Mouse (Mus musculus) ES-Bruce4 (cell line): ENCODE results near the gene Mypn. TPM values are rescaled to one million over a fixed set of nuclear protein-coding genes. Genes with fewer than 3 reads are reported as not detected.

Source experiments
- H3K27ac ChIP-seq: 2 replicates; pipeline ENCODE4 v1.5.1; 2012; ENCODE audit warnings: low read length, inconsistent platforms; ENCODE audit not compliant: insufficient read depth
- H3K27me3 ChIP-seq: 2 replicates; pipeline ENCODE4 v1.6.1; 2012; ENCODE audit warnings: mild to moderate bottlenecking, low read length, inconsistent platforms; ENCODE audit not compliant: control insufficient read depth, poor library complexity, insufficient read depth, severe bottlenecking
- H3K36me3 ChIP-seq: 2 replicates; pipeline ENCODE4 v1.6.1; 2012; ENCODE audit warnings: inconsistent platforms, mild to moderate bottlenecking, low read length, moderate library complexity; ENCODE audit not compliant: control insufficient read depth, poor library complexity, insufficient read depth, severe bottlenecking
- H3K4me1 ChIP-seq: one replicate; pipeline ENCODE4 v1.8.1; 2011; ENCODE audit warnings: low read length; ENCODE audit not compliant: control insufficient read depth, insufficient read depth
- H3K4me3 ChIP-seq: 2 replicates; pipeline ENCODE4 v1.5.1; 2011; ENCODE audit warnings: low read depth, mild to moderate bottlenecking, low read length
- H3K9ac ChIP-seq: 2 replicates; pipeline ENCODE4 v1.6.1; 2012; ENCODE audit warnings: low read depth, mild to moderate bottlenecking, inconsistent platforms; ENCODE audit not compliant: poor library complexity, severe bottlenecking
- H3K9me3 ChIP-seq: replicated peaks from 2 replicates; pipeline ENCODE4 v1.6.1; 2012; ENCODE audit warnings: mild to moderate bottlenecking, low read length, inconsistent platforms; ENCODE audit not compliant: control insufficient read depth, poor library complexity, insufficient read depth, severe bottlenecking
- CTCF ChIP-seq: IDR thresholded peaks from one replicate; pipeline ENCODE4 v1.8.1; 2011; ENCODE audit warnings: low read depth, low read length
- EP300 ChIP-seq: IDR thresholded peaks from 2 replicates; pipeline ENCODE4 v1.6.1; 2011; ENCODE audit warnings: low read depth, low read length; ENCODE audit not compliant: insufficient read depth
- POLR2A ChIP-seq: IDR thresholded peaks from one replicate; pipeline ENCODE4 v1.8.1; 2011; ENCODE audit warnings: low read length; ENCODE audit not compliant: insufficient read depth
- polyA plus RNA-seq: library from polyadenylated mRNA; stranded (reverse); fragments of >200 nt; gene quantifications from 2 replicates; pipeline ENCODE4 v1.2.4, GENCODE M21; 2011; ENCODE audit warnings: low read depth; ENCODE audit not compliant: missing spikeins, insufficient read depth, insufficient read length

Gene Mypn
- polyA plus RNA-seq, 1 experiment = 0.66 TPM

DNA sequence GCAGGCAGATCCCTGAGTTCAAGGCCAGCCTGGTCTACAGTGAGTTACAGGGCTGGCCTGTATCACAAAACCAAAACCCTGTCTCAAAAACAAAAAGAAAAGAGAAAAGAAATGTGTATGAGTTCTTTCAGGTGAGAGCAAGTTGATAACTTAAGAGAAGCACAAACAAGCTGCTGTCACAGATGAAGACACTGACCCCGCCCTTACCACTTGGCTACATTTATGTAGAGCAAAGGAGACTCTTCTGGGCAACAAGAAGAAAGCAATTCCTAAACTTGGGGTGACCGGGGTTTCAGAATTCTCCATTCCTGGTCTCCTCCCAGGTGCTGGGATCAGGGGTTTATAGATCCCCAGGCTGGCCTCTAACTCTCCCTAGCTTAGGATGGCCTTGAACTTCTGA lies 25.4 kb downstream of the Mypn start:
- peaks cover 4% of the 10 kb centered on the region for H3K4me1 ChIP-seq
- no peaks in the 10 kb centered on the region for H3K27me3 ChIP-seq
- no peaks in the 10 kb centered on the region for H3K36me3 ChIP-seq
- TF ChIP-seq CTCF = no peak
- TF ChIP-seq POLR2A = no peak
- TF ChIP-seq EP300 = no peak
- peaks cover 5% of the 10 kb centered on the region for H3K9me3 ChIP-seq
- no peak overlapping the region for H3K9ac ChIP-seq
- H3K4me3 ChIP-seq = no peak overlapping the region
- H3K27ac ChIP-seq = 0 out of 2 replicates have a peak overlapping the region, but pooled peaks have one; percentile 26

DNA sequence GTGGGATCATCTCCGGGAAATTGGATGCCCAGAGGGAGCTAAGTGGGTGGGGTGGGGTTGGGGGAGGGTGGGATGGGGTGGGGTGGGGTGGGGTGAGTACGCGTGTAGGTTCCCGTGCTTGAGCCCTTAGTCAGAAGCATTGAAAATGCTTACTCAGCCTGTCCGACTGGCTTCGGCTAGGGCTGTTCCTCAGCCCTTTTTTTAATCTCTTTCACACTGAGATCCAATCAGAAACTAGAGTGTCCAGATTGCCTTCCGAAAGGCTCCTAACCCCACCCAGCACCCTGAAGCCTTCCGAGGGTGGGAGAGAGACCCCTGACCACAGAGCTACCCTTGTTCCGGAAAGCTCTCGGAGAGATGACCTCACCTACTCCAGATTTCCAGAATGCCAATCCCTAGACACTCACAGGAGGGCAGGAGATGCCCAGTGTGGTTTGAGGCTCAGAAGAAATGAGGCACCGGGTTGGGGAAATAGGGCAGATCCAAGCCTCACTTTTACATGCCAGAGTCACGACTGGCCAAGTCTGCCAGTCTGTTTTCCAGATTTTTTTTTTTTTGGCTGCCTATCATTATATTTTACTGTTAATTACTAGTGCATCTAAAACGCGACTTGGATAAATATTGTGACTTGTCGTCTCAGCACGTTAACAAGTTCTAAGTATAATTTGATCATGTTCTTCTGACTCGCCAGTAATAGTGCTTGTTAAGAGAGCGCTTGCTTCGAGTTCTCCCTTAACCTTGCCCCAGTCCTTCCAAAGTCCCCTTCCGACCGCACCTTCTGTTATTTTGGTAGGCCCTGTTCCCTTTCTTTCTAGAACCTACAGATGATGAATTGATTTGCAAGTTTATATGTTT lies 26.2 kb downstream of the Mypn start:
- 0 out of 2 replicates have a peak overlapping the region, but pooled peaks have one; percentile 17 for H3K4me3 ChIP-seq
- peaks cover 2% of the 10 kb centered on the region for H3K4me1 ChIP-seq
- TF ChIP-seq POLR2A (no peak), EP300 (no peak), CTCF (no peak)

DNA sequence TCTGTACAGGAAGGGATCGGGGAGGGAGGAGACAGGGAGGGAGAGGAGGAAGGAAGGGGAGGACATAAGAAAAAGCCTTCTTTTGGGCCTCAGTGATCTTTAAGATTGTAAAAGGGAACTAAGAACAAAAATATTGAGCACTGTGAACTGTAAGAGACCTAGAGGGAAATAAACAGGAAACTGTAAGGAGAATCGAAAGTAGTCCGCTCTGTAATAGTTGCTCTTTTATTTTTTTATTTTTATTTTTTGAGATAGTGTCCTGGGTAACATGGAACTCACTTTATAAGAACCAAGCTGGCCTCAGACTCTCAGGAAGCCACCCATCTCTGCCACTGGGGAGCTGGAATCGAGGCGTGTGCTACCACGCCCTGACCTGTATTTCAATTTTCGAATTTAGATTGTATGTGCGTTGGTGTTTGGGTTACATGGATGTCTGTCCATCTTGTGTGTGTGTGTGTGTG lies 27.3 kb downstream of the Mypn start:
- Histone ChIP-seq H3K9me3 (peaks cover 5% of the 10 kb centered on the region), H3K27me3 (no peaks in the 10 kb centered on the region), H3K36me3 (no peaks in the 10 kb centered on the region), H3K4me3 (no peak overlapping the region), H3K27ac (peak overlapping the region; percentile 46; the same call in 1 of the 2 replicates), H3K4me1 (peaks cover 2% of the 10 kb centered on the region), H3K9ac (no peak overlapping the region)
- no peak for TF ChIP-seq EP300
- TF ChIP-seq POLR2A = no peak
- TF ChIP-seq CTCF = no peak

More for the DNA sequence above, 26.2 kb downstream of the Mypn start:
- Histone ChIP-seq H3K27me3 (no peaks in the 10 kb centered on the region), H3K9ac (peak overlapping the region; percentile 40; the same call in 1 of the 2 replicates), H3K27ac (peak overlapping the region; percentile 71; the same call in 1 of the 2 replicates), H3K9me3 (peaks cover 5% of the 10 kb centered on the region), H3K36me3 (no peaks in the 10 kb centered on the region)

DNA sequence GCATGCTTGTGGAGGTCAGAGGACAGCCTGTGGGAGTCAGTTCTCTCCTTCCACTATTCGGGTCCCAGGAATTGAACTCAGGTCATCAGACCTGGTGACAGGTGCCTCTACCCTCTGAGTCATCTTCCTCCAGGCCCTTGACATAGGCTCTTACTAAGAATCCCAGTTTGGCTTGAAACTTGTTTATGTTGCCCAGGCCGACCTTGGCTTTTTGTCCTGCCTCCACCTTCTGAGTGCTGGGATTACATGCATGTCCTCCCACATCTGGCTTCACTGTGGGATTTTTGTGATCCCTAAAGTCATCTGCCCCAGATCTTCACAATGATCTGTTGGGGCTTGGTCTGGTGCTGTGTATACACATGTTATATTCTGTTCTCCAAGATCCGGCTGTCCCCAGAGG lies 31.7 kb downstream of the Mypn start:
- no peak for TF ChIP-seq EP300
- no peak for TF ChIP-seq POLR2A
- no peak for TF ChIP-seq CTCF
- H3K9ac ChIP-seq = no peak overlapping the region

DNA sequence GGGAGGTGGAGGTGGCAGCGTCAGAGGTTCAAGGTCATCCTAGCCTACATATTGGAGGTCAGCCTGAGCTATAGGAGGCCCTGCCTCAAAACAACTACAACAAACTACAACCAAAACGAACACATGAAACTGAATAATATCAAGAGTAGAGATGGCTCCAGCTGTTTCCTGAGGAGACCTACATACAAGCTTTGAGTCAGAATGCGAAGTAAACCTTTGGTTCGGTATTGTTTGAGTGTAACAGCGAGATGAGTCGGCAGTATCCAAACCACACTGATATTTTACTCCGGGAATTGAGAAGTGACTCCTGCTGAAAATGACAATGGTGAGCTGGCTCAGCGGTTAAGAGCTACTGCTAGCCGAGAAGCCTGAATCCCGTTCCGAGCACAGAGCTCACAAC lies 34.2 kb downstream of the Mypn start:
- no peaks in the 10 kb centered on the region for H3K27me3 ChIP-seq
- no peaks in the 10 kb centered on the region for H3K4me1 ChIP-seq
- no peak for TF ChIP-seq EP300
- no peak for TF ChIP-seq CTCF
- no peak for TF ChIP-seq POLR2A
- no peaks in the 10 kb centered on the region for H3K36me3 ChIP-seq
- no peak overlapping the region for H3K9ac ChIP-seq
- no peaks in the 10 kb centered on the region for H3K9me3 ChIP-seq
- H3K27ac ChIP-seq = no peak overlapping the region
- H3K4me3 ChIP-seq = no peak overlapping the region

More for the DNA sequence above, 31.7 kb downstream of the Mypn start:
- Histone ChIP-seq H3K27me3 (no peaks in the 10 kb centered on the region), H3K9me3 (no peaks in the 10 kb centered on the region), H3K4me3 (no peak overlapping the region), H3K27ac (no peak overlapping the region), H3K4me1 (no peaks in the 10 kb centered on the region), H3K36me3 (no peaks in the 10 kb centered on the region)

DNA sequence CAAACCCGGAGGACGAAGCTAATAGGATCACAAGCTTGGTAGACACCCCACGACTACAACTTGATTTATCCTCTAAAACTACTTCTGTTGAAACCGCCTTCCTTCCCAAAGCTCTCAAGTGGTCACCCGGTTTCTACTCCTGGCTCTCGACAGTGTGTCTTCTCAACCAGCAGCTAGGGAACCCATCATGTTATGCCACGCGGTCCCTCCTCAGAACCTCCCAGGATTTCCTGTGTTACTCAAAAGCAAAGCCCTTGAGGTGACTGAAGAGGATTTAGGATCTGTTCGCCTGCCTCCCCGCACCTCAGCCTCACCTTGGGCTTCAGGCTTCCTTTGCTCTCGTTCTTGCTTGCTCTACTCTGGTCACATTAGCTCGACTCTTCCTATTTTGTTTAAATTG lies 35.6 kb downstream of the Mypn start:
- TF ChIP-seq POLR2A = no peak
- TF ChIP-seq CTCF = no peak
- no peak for TF ChIP-seq EP300
- Histone ChIP-seq H3K27me3 (no peaks in the 10 kb centered on the region), H3K9ac (no peak overlapping the region)

More for the DNA sequence above, 35.6 kb downstream of the Mypn start:
- H3K4me3 ChIP-seq = no peak overlapping the region
- H3K27ac ChIP-seq = no peak overlapping the region
- H3K36me3 ChIP-seq = no peaks in the 10 kb centered on the region
- H3K4me1 ChIP-seq = no peaks in the 10 kb centered on the region
- no peaks in the 10 kb centered on the region for H3K9me3 ChIP-seq
